Mouse (Mus musculus) neural tube, embryonic 11.5 days (tissue): ENCODE measurements at regions not wholly inside any gene's neighbourhood (a gene's known extent, or its start where the extent isn't known, plus 50 kb on each side); places are given as distances from the start of the nearest gene placed in this dataset.
A peak's percentile ranks its signal among the peaks of the same experiment; 100 is the strongest.

ENCODE experiments used
- ATAC-seq: fragments of 200-750 bp; cut with Nextera tagmentation; 2 replicates; pipeline ENCODE4 v1.8.0; 2017; ENCODE audit warnings: moderate number of reproducible peaks, mild to moderate bottlenecking, moderate TSS enrichment, moderate library complexity; ENCODE audit not compliant: insufficient read depth, low FRiP score, low TSS enrichment
- DNase-seq: peaks from one replicate; pipeline ENCODE4 v3.0.0-alpha.2; 2015; ENCODE audit warnings: low spot score
- H3K27ac ChIP-seq: fragments of 300-500 bp; sonication (generic); 2 replicates; pipeline ENCODE4 v1.5.1; 2014; ENCODE audit warnings: low read depth, mild to moderate bottlenecking, low read length
- H3K27me3 ChIP-seq: fragments of 300-500 bp; sonication (generic); 2 replicates; pipeline ENCODE4 v1.6.1; 2014; ENCODE audit warnings: mild to moderate bottlenecking, low read length, mixed read lengths; ENCODE audit not compliant: control insufficient read depth, insufficient read depth
- H3K36me3 ChIP-seq: fragments of 300-500 bp; sonication (generic); 2 replicates; pipeline ENCODE4 v1.6.1; 2014; ENCODE audit warnings: mild to moderate bottlenecking, low read length, moderate library complexity, mixed read lengths; ENCODE audit not compliant: control insufficient read depth, insufficient read depth
- H3K4me1 ChIP-seq: fragments of 300-500 bp; sonication (generic); 2 replicates; pipeline ENCODE4 v1.6.1; 2014; ENCODE audit warnings: low read length, mixed read lengths; ENCODE audit not compliant: control insufficient read depth, insufficient read depth
- H3K4me2 ChIP-seq: fragments of 300-500 bp; sonication (generic); 2 replicates; pipeline ENCODE4 v1.6.1; 2014; ENCODE audit warnings: low read depth, mild to moderate bottlenecking, moderate library complexity
- H3K4me3 ChIP-seq: fragments of 300-500 bp; sonication (generic); 2 replicates; pipeline ENCODE4 v1.5.1; 2014; ENCODE audit warnings: low read depth, low read length
- H3K9ac ChIP-seq: fragments of 300-500 bp; sonication (generic); 2 replicates; pipeline ENCODE4 v1.6.1; 2014; ENCODE audit warnings: mild to moderate bottlenecking, low read length
- H3K9me3 ChIP-seq: fragments of 300-500 bp; sonication (generic); 2 replicates; pipeline ENCODE4 v1.6.1; 2016; ENCODE audit warnings: low read length; ENCODE audit not compliant: control insufficient read depth
- WGBS: fragments of 180-500 bp; shearing (Covaris S2); extraction: QIAGEN DNeasy Blood & Tissue Kit; methylation state at CpG from one replicate; pipeline ENCODE4 v1.1.7; 2014; 5-methylcytosine and 5-hydroxymethylcytosine counted together

- H3K9me3 ChIP-seq: no peaks in the 10 kb centered on the region
- no peak overlapping the region for H3K4me2 ChIP-seq
- no peaks in the 10 kb centered on the region for H3K27me3 ChIP-seq
- H3K9ac ChIP-seq: no peak overlapping the region
- no peaks in the 10 kb centered on the region for H3K36me3 ChIP-seq
- WGBS: 67% methylated on average over 1 of the region's 1 CpGs
- DNase-seq (no peak), ATAC-seq (no peak)
- H3K4me1 ChIP-seq: no peaks in the 10 kb centered on the region
- H3K4me3 ChIP-seq: no peak overlapping the region
- H3K27ac ChIP-seq: no peak overlapping the region
These were observed 88.0 kb upstream of the Nr2f2 start for GRCm38 (mm10) chr7:70454525-70454924.

- H3K9ac ChIP-seq: no peak overlapping the region
- DNase-seq: no peak
- ATAC-seq: no peak
- H3K36me3 ChIP-seq: no peaks in the 10 kb centered on the region
- no peaks in the 10 kb centered on the region for H3K27me3 ChIP-seq
- H3K9me3 ChIP-seq: no peaks in the 10 kb centered on the region
- no peak overlapping the region for H3K27ac ChIP-seq
- 68% methylated on average over 4 of the region's 4 CpGs for WGBS
- H3K4me2 ChIP-seq: no peak overlapping the region
- no peak overlapping the region for H3K4me3 ChIP-seq
- no peaks in the 10 kb centered on the region for H3K4me1 ChIP-seq
These were observed 86.3 kb upstream of the Nr2f2 start for GRCm38 (mm10) chr7:70452816-70453215.

GRCm38 (mm10) chr7:70438908-70439307, 72.4 kb upstream of the Nr2f2 start:
- Histone ChIP-seq H3K4me1 (no peaks in the 10 kb centered on the region), H3K4me3 (no peak overlapping the region), H3K9ac (no peak overlapping the region), H3K4me2 (no peak overlapping the region), H3K27ac (no peak overlapping the region), H3K9me3 (no peaks in the 10 kb centered on the region), H3K27me3 (no peaks in the 10 kb centered on the region), H3K36me3 (no peaks in the 10 kb centered on the region)
- 98% methylated on average over 6 of the region's 6 CpGs for WGBS
- DNase-seq: no peak
- no peak for ATAC-seq

GRCm38 (mm10) chr7:70433838-70434237, 67.3 kb upstream of the Nr2f2 start:
- Histone ChIP-seq H3K4me2 (no peak overlapping the region), H3K4me3 (no peak overlapping the region), H3K27ac (no peak overlapping the region), H3K27me3 (no peaks in the 10 kb centered on the region), H3K9me3 (no peaks in the 10 kb centered on the region), H3K36me3 (no peaks in the 10 kb centered on the region), H3K9ac (no peak overlapping the region), H3K4me1 (no peaks in the 10 kb centered on the region)
- ATAC-seq: no peak
- WGBS: 42% methylated on average over 8 of the region's 8 CpGs
- DNase-seq: no peak

- no peak for ATAC-seq
- H3K4me3 ChIP-seq: no peak overlapping the region
- no peaks in the 10 kb centered on the region for H3K9me3 ChIP-seq
- no peak for DNase-seq
- no peaks in the 10 kb centered on the region for H3K4me1 ChIP-seq
- H3K9ac ChIP-seq: no peak overlapping the region
- no peak overlapping the region for H3K27ac ChIP-seq
- H3K36me3 ChIP-seq: no peaks in the 10 kb centered on the region
- no peaks in the 10 kb centered on the region for H3K27me3 ChIP-seq
- 62% methylated on average over 6 of the region's 6 CpGs for WGBS
- H3K4me2 ChIP-seq: no peak overlapping the region
These were observed 66.8 kb upstream of the Nr2f2 start for GRCm38 (mm10) chr7:70433358-70433757.

GRCm38 (mm10) chr7:70431712-70432111, 65.2 kb upstream of the Nr2f2 start:
- DNase-seq: no peak
- ATAC-seq: no peak
- no peak overlapping the region for H3K4me3 ChIP-seq
- no peaks in the 10 kb centered on the region for H3K27me3 ChIP-seq
- no peaks in the 10 kb centered on the region for H3K4me1 ChIP-seq
- no peak overlapping the region for H3K9ac ChIP-seq
- 77% methylated on average over 2 of the region's 2 CpGs for WGBS
- no peak overlapping the region for H3K4me2 ChIP-seq
- H3K36me3 ChIP-seq: no peaks in the 10 kb centered on the region
- H3K27ac ChIP-seq: no peak overlapping the region
- H3K9me3 ChIP-seq: no peaks in the 10 kb centered on the region

- DNase-seq (no peak), ATAC-seq (no peak)
- Histone ChIP-seq H3K9me3 (no peaks in the 10 kb centered on the region), H3K9ac (no peak overlapping the region), H3K27ac (no peak overlapping the region), H3K36me3 (no peaks in the 10 kb centered on the region), H3K4me2 (no peak overlapping the region), H3K4me1 (no peaks in the 10 kb centered on the region), H3K4me3 (no peak overlapping the region), H3K27me3 (no peaks in the 10 kb centered on the region)
- 51% methylated on average over 2 of the region's 2 CpGs for WGBS
These were observed 62.8 kb upstream of the Nr2f2 start for GRCm38 (mm10) chr7:70429326-70429725.

GRCm38 (mm10) chr7:70424231-70424620, 57.7 kb upstream of the Nr2f2 start:
- Histone ChIP-seq H3K27ac (no peak overlapping the region), H3K27me3 (no peaks in the 10 kb centered on the region), H3K4me2 (no peak overlapping the region), H3K9ac (no peak overlapping the region), H3K36me3 (no peaks in the 10 kb centered on the region), H3K9me3 (no peaks in the 10 kb centered on the region), H3K4me3 (no peak overlapping the region), H3K4me1 (no peaks in the 10 kb centered on the region; the same call in 1 of the 2 replicates)
- DNase-seq: peak; percentile 50
- 34% methylated on average over 4 of the region's 4 CpGs for WGBS
- ATAC-seq: peak; percentile 93

- DNase-seq (no peak), ATAC-seq (peak; percentile 20; the same call in 1 of the 2 replicates)
- 68% methylated on average over 10 of the region's 10 CpGs for WGBS
- Histone ChIP-seq H3K27ac (no peak overlapping the region), H3K9ac (no peak overlapping the region), H3K9me3 (no peaks in the 10 kb centered on the region), H3K4me1 (no peaks in the 10 kb centered on the region; the same call in 1 of the 2 replicates), H3K4me3 (no peak overlapping the region), H3K36me3 (no peaks in the 10 kb centered on the region), H3K4me2 (no peak overlapping the region), H3K27me3 (no peaks in the 10 kb centered on the region)
These were observed 57.1 kb upstream of the Nr2f2 start for GRCm38 (mm10) chr7:70423524-70424230.
